Mouse (Mus musculus) kidney, adult 2 months (tissue): ENCODE measurements around the gene Agmo. TPM values are rescaled to one million over a fixed set of nuclear protein-coding genes. Genes with fewer than 3 reads are reported as not detected.

Experiments used
- DNase-seq: peaks from one replicate; pipeline ENCODE4 v3.0.0; 2021
- H3K27ac ChIP-seq: fragments of 200-500 bp; 2 replicates; pipeline ENCODE4 v1.5.1; 2012; ENCODE audit warnings: low read depth, low read length, control low read depth, inconsistent platforms; ENCODE audit not compliant: insufficient read depth
- H3K27me3 ChIP-seq: fragments of 200-500 bp; replicated peaks from 2 replicates; pipeline ENCODE4 v1.6.1; 2012; ENCODE audit warnings: mild to moderate bottlenecking, moderate library complexity, low read length, inconsistent platforms; ENCODE audit not compliant: control insufficient read depth, insufficient read depth
- H3K36me3 ChIP-seq: fragments of 200-500 bp; 2 replicates; pipeline ENCODE4 v1.6.1; 2012; ENCODE audit warnings: mild to moderate bottlenecking, moderate library complexity, low read length, inconsistent platforms; ENCODE audit not compliant: control insufficient read depth, insufficient read depth
- H3K4me1 ChIP-seq: fragments of 200-500 bp; 2 replicates; pipeline ENCODE4 v1.6.1; 2011; ENCODE audit warnings: low read length; ENCODE audit not compliant: control insufficient read depth, insufficient read depth
- H3K4me3 ChIP-seq: fragments of 200-500 bp; 2 replicates; pipeline ENCODE4 v1.5.1; 2011; ENCODE audit warnings: mild to moderate bottlenecking, low read depth, low read length, control low read depth; ENCODE audit not compliant: insufficient read depth
- CTCF ChIP-seq: fragments of 200-500 bp; conservative IDR thresholded peaks from 2 replicates; pipeline ENCODE4 v1.5.1; 2011; ENCODE audit warnings: low read depth, mild to moderate bottlenecking, control low read depth, low read length, moderate library complexity, mixed read lengths; ENCODE audit not compliant: insufficient read depth, insufficient read length
- POLR2A ChIP-seq: fragments of 200-500 bp; IDR thresholded peaks from one replicate; pipeline ENCODE4 v1.6.1; 2011; ENCODE audit warnings: low read depth, low read length, control low read depth
- polyA plus RNA-seq: library from polyadenylated mRNA; depleted of rRNA; stranded (reverse); fragments of >200 nt; gene quantifications from 2 replicates; pipeline ENCODE4 v1.2.3, GENCODE M21; 2012; rRNA removed

Agmo gene
- polyA plus RNA-seq, 1 experiment = 5.6 TPM

- H3K27ac ChIP-seq = no peak overlapping the region
- H3K4me3 ChIP-seq = no peak overlapping the region
- no peaks in the 10 kb centered on the region for H3K36me3 ChIP-seq
- no peaks in the 10 kb centered on the region for H3K4me1 ChIP-seq
- TF ChIP-seq CTCF = no peak
- no peak for TF ChIP-seq POLR2A
- no peak for DNase-seq
- no peaks in the 10 kb centered on the region for H3K27me3 ChIP-seq
Measured at GRCm38 (mm10) chr12:37624078-37624477, 382.6 kb downstream of the Agmo start.

Other genes starting within 250 kb of the Agmo start
- gene Meox2, start 133.1 kb upstream of the Agmo start, polyA plus RNA-seq = 0.88 and 1.0 TPM in 2 replicates